Mouse (Mus musculus): Measurements from ENCODE around the gene Yjefn3.
A peak's percentile ranks its signal among the peaks of the same experiment; 100 is the strongest.
"Not testable (repeated sequence)": the region's sequence is repeated elsewhere in the genome, so short reads cannot be mapped to it uniquely, and the experiment has no call there.

Yjefn3 gene

GRCm38 (mm10) chr8:69902163-69903062, at the start of gene Yjefn3, which contains the start of the genes Tssk6 and Ndufa13:
Gene Yjefn3, minus strand, starts transcription at chr8:69902712.
Gene Tssk6, plus strand, starts transcription at chr8:69902184.
Gene Ndufa13, minus strand, starts transcription at chr8:69902558.
- DNase-seq (ENCODE audit: low read depth) = no peak

GRCm38 (mm10) chr8:69950300-69950699, 47.8 kb upstream of the Yjefn3 start:
- DNase-seq (ENCODE audit: low read depth) = no peak

DNA sequence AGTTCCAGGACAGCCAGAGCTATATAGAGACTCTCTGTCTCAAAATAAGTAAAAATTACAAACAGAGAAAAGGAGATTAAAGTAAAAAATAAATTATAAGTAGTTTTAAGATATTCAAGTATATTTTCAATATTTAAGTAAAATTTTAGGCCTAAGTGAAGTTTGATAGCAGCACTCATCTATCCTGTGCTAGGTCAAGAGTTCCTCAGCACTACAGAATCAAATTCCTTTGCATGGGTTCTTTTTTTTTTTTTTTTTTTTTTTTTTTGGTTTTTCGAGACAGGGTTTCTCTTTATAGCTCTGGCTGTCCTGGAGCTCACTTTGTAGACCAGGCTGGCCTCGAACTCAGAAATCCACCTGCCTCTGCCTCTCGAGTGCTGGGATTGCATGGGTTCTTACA, 40.0 kb upstream of the Yjefn3 start:
- not testable (repeated sequence) for DNase-seq (ENCODE audit: low read depth)

- DNase-seq (ENCODE audit: low read depth) = no peak
Measured at GRCm38 (mm10) chr8:69940386-69940785, 37.9 kb upstream of the Yjefn3 start.

DNA sequence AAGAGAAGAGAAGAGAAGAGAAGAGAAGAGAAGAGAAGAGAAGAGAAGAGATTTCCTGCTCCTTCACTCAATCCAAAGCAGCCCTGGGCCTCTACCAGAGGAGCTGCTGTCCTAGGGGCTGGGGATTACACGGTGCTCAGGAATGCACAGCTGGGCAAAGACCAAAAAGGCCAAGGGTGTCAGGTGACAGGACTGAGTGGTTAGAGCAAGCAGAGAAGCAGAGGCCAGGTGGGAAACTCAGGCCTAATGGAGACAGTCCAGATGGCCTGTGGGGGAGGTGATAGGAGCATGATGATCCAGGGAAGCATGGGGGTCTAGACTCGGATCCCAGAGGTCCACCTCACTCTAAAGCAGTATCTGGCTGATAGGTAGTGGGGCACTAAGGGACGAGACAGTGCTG, 37.1 kb upstream of the Yjefn3 start:
- no peak for DNase-seq (ENCODE audit: low read depth)

DNA sequence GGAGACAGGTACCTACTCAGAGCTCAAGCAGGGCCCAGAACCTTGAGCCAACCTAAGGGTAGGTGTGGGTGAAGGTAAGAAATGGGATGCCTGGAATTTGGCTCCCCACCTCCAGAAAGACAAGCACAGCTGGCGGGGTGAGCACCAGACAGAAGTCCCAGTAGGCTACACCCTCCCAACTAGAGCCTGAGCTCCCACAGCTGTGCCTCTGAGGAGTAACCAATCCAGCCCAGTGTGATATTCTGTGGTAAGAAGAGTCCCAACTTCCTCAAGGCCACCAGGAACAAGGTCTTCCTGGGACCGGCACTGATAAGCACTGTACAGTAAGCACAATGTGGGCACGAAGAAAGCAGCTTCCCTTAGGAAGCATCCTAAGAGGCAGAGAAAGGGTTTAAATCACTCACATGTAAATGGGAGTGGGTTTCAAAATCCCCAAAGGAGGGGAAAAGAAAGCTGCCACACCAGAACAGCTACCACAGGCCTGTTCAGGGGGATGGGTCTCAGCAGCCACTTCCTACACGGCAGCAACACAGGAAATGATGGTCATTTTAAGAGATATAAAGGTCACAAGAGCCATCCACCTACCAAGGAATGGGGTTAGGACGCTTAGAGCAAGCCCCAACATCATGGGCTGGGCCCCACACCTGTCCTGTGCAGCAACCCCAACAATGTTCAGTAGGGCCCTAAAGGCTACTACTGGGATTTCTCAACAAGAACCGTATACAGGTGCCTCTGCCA, 35.9 kb upstream of the Yjefn3 start:
- DNase-seq (ENCODE audit: low read depth) = no peak

DNA sequence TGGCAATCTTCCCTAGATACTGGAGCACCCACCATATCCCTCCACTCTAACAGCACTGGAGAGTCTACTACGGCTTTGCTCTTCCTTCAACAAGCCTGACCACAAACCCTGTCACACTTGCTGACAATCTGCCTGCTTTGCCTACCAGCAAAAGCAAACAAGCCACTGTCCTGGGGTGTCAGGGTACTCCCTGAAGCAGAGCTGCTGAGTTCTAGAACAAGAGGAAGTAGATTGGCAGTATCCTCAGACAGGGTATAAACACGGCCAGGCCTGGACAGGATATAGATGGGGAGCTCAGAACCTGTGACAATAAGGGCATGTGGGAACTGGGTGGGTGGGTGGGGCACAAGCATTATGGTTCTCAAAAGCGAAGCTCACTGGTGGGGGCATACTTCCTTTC, 35.0 kb upstream of the Yjefn3 start:
- DNase-seq (ENCODE audit: low read depth) = no peak

DNA sequence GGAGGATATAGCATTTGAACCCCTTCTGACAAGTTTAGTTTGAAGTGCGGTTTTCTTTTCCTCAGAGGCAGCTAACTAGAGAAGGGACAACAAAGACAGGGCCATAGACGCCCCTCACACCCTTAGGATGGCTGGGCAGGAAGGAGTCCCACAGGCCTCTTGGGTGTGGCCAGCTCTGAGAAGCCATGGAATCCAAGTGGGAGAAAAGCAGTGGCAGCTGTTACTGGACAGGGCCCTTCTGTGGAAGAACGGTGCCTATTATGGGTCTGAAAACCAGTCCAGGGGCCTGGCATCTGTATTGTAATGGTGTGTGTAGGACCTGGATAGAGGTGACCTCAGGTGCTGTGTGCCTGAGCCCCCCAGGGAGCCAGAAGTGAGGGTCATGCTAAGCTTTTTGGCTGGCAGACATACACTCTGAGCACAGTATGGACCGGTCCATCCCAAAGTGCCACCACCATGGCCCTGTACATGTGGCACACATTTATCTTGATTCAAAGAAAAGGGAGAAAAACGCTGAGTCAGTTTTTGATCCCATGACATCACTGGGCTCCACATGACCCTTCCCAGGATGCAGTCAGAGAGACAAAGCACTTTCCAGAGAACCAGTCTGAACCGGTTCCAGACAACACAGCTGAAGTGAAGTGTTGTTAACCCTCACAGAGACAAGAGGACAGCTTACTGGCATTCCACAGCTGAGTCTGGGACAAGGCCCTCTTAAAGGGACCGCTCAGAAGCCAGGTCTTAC, 33.7 kb upstream of the Yjefn3 start:
- DNase-seq (ENCODE audit: low read depth) = no peak

- DNase-seq (ENCODE audit: low read depth) = no peak
Measured at GRCm38 (mm10) chr8:69935431-69935830, 32.9 kb upstream of the Yjefn3 start.

DNA sequence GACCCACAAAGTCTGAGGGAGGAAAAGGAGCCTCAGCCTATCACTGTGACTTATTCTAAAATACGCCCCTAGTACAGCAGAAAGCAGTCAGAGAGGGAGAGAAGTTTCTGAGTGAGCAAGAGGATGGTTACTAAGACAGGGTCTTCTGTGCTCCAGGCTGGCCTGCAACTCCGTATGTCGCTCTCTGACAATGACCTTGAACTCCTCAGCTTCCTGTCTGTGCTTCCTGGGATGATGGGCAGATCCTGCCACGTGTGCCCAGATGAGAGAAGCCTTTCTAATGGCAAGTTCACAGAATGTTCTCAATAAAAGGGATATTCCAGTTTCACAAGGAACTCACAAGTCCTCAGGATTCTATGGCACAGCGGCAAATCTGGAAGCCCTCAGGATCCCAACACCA, 32.1 kb upstream of the Yjefn3 start:
- DNase-seq (ENCODE audit: low read depth) = no peak

DNA sequence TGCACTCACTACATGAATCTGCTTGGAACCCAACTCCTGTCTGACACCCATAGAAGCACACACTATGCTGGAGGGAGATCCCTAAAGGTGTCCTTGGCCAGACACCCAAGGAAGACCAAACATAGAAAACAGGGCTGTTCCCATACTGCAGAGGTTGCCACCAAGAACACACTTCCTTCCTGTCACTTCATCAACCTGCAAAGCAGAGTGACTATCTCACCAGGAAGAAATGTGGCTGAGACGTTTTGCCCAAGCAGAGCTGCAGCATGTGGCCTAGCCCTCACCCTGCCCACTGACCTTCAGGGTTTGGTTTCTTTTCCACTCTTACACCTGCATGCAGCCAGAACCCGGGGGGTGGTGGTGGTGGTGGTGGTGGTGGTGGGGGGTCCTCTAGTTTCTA, 31.3 kb upstream of the Yjefn3 start:
- DNase-seq (ENCODE audit: low read depth) = no peak

DNA sequence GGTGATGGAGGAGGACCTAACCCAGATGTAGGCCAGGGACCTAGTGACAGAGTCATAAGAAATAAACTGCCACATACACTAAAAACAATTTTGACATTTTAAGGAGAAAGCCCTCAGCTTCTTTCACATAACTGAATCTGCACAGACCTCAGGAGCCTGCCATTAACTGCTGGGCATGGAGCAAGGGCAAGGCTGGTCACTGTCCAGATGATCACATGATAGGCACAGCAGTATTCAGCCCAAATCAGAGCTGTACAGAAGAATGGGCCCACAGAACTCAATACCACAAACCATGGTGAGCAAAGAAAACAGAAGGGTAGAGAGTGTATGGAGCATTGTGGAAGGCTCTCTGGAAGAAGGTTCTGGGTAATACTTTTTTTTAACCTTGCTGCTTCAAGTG, 24.4 kb upstream of the Yjefn3 start:
- no peak for DNase-seq (ENCODE audit: low read depth)

DNA sequence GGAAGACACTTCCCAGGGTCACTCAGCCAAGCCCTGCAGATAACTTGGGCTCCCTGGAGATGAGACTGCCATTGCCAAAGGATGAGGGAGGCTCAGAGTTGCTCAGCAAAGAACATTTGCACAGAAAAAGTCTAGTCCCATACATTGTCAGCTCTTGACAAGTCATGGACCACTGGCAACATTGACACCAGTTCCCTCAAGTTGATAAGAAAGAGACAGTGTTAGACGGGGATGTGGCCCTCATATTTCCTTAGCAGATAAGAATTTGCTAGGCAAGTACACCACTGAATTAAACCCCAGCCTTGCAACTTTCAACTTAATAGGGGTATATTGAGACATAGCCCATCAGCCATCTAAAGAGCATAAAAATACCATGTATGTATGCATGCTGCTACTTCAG, 21.5 kb upstream of the Yjefn3 start:
- DNase-seq (ENCODE audit: low read depth) = no peak

DNA sequence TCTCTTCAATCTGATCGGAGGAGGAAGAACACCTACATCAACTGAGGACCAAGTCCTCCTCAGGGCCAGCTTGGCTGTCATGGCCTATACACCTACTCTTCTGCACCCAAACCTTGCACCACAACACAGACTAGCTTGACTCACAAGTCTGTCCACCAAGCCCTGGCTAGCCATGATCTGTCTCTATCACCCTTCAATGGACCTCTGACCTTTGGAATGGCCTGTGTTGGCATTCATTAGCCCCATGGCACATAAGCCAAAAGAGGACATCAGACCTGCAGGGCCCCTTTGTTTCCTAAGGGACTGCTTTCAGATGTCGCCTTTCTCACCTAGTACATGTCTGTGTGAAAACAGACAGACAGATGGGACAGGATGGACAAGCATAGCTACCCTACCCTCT, 18.6 kb upstream of the Yjefn3 start:
- no peak for DNase-seq (ENCODE audit: low read depth)

DNA sequence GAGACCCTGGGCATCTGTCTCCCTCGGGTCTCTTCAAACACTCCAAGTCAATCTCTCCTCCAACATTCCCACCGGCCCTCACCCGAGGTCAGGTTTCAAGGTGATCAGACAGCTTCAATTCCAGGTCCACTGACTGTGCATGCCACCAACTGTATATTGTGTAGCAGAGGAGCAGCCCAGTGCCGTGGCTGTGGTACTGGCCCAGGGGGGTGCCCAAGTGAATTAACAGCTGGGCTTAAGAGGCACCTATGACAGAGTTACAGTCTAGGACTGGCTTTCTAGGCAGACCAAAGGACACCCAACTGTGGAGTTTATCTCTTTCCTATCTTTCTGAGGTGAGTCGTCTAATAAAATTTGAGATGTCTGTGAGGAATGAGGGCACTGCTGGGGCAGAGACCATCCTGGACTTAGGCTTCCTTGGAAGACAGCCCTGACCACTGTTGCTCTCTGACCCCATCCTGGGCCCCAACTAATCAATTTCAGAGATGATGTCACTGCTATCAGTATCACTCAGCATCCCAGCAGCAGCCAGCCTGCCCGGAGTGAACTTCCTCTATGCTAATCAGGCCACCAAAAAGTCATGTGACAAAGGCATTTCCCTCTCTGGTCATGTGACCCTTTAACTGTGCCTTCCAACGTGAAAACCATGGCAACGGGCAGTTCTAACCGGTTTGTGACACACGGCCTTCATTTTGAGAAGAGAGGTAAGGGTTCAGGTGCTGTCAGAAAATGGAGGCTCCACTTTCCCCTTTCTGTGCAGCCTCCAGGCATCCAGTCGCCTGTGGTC, 17.6 kb upstream of the Yjefn3 start:
- peak; percentile 81 for DNase-seq (ENCODE audit: low read depth)

- DNase-seq (ENCODE audit: low read depth) = peak; percentile 96
Measured at GRCm38 (mm10) chr8:69919010-69919409, 16.5 kb upstream of the Yjefn3 start.

DNA sequence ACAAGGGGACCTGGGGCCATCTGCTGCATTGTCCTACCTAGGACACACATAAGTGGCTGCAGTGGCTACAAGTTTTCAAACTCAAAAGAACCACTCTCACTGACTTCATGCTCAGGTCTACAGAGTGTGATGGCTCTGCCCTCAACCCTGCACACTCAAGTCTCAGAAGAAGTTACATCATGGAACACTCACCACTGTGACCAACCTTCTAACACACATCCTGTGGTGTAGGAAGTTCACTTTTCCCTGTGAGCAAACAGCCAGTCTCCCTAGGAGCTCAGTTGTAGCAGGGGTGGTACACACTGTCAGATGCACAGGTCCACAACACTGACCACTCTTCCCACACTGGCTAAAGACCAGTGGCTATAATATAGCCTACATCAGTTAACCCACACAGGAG, 16.0 kb upstream of the Yjefn3 start:
- no peak for DNase-seq (ENCODE audit: low read depth)

- DNase-seq (ENCODE audit: low read depth) = no peak
Measured at GRCm38 (mm10) chr8:69915748-69916147, 13.2 kb upstream of the Yjefn3 start.

- DNase-seq (ENCODE audit: low read depth) = no peak
Measured at GRCm38 (mm10) chr8:69914526-69914925, 12.0 kb upstream of the Yjefn3 start.

- no peak for DNase-seq (ENCODE audit: low read depth)
Measured at GRCm38 (mm10) chr8:69912478-69913074, 10.1 kb upstream of the Yjefn3 start.

GRCm38 (mm10) chr8:69911917-69912316, 9.4 kb upstream of the Yjefn3 start:
- no peak for DNase-seq (ENCODE audit: low read depth)
